Mouse (Mus musculus): ENCODE results near the gene 4930558K02Rik. TPM values are rescaled to one million over a fixed set of nuclear protein-coding genes. Genes with fewer than 3 reads are reported as not detected.

Gene 4930558K02Rik
- polyA plus RNA-seq, 1 experiment from 2014 or later, result not detected

Other genes with a start within 250 kb of the 4930558K02Rik start
- gene Fasl, start 191.1 kb downstream of the 4930558K02Rik start, polyA plus RNA-seq (2015; fragmentation: Nextera tagmentation; extraction: Ambion mirVana), result 0.08 and 0.23 TPM in 2 replicates
- gene Suco, start 103.0 kb downstream of the 4930558K02Rik start, polyA plus RNA-seq (2015; fragmentation: Nextera tagmentation; extraction: Ambion mirVana), result 23.5 and 27.2 TPM in 2 replicates
- 36.4 and 39.1 TPM in 2 replicates for gene Pigc, start 10.4 kb downstream of the 4930558K02Rik start, polyA plus RNA-seq (2015; fragmentation: Nextera tagmentation; extraction: Ambion mirVana)

Measured in midbrain, embryonic 13.5 days (tissue).